Mouse (Mus musculus): ENCODE results near the gene Dll3.

GRCm38 (mm10) chr7:28301616-28302433 lies at the start of gene Dll3:
- TF ChIP-seq CTCF (IDR thresholded peaks at IDR 0.05; ENCODE audit: borderline replicate concordance, extremely low read depth, insufficient read depth, insufficient read length) (peak; percentile 56), POLR2A (IDR thresholded peaks at IDR 0.05; ENCODE audit: borderline replicate concordance, extremely low read depth, insufficient read depth, insufficient read length, poor library complexity, severe bottlenecking) (peak; percentile 11; the same call in 1 of the 2 replicates)

Measured in brain, embryonic 14.5 days (tissue).